Mouse (Mus musculus): Measurements from ENCODE around the gene Zfp97.
"Not testable (repeated sequence)": the region's sequence is repeated elsewhere in the genome, so short reads cannot be mapped to it uniquely, and the experiment has no call there.

Zfp97 gene

DNA sequence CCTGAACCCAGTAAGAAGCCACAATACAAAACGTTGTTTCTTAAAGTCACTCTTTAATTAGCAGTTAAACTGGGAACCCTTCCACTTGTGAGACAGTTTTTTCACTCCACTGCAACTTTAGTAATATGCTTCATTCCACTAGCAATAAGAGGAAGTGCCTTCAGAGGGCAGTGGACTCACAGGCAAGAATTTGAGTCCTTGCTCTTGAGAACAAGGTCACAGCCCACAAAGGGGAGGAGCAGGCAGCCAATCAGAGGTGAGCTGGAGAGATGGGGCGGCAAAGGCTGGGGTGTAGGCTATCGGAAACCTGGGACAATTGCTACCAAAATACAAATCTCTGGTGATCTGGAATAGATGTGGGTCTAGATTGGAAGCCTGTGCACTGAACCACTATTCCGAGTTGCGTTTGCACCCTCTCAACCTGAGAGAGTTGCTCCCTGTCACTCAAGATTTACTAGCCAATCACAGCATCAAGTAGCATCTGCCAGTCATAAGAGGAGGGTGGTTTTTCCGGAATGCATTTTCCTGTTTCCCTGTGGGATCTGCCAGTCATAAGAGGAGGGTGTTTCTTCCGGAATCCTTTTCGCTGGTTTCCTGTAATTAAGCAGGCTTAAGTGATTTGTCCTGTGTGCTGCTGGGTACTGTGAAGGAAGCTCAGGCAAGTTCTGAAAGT, at the start of gene Zfp97:
Gene Zfp97 (plus strand): TSS at position 586 of the 673 bp plus-strand sequence.
- DNase-seq, result not testable (repeated sequence)

DNA sequence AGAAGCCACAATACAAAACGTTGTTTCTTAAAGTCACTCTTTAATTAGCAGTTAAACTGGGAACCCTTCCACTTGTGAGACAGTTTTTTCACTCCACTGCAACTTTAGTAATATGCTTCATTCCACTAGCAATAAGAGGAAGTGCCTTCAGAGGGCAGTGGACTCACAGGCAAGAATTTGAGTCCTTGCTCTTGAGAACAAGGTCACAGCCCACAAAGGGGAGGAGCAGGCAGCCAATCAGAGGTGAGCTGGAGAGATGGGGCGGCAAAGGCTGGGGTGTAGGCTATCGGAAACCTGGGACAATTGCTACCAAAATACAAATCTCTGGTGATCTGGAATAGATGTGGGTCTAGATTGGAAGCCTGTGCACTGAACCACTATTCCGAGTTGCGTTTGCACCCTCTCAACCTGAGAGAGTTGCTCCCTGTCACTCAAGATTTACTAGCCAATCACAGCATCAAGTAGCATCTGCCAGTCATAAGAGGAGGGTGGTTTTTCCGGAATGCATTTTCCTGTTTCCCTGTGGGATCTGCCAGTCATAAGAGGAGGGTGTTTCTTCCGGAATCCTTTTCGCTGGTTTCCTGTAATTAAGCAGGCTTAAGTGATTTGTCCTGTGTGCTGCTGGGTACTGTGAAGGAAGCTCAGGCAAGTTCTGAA, 57.7 kb downstream of the Zfp97 start:
- not testable (repeated sequence) for DNase-seq

DNA sequence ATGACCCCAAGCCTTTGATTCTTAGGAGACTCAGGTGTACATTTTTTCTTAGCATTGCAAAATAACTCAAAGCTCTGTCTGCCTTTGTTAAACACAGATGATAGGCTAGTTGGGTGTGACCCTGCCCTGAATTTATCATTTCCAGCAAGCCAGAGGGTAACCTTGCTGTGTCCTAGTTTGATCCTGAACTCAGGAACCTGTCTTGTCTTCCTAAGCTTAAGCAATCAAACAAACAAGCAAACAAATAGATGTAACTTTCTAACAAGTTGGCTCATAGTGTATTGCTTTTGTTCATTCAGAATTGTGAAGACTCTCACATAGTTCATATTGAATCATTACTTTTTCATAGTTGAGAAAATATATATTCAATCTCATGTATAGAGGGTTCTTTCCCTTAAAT, 73.5 kb downstream of the Zfp97 start:
- not testable (repeated sequence) for DNase-seq

DNA sequence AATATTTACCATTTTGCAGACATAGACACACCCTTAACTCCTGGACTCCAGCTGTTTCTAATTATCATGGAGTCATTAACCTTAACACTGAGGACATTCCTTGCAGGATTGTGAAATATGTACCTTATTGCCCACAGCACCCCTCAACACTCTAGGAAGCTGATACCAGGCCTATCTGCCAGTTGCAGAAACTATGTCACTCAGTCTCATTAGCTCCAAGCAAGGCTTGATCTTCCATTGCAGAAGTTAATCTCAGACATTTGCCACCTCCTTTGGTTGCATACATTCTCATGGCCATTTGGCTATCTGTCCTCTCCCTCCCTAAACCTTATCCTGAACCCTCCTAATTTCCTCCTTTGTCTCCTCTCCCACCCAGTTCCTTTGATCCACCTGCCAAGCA, 74.0 kb downstream of the Zfp97 start:
- no peak for DNase-seq

DNA sequence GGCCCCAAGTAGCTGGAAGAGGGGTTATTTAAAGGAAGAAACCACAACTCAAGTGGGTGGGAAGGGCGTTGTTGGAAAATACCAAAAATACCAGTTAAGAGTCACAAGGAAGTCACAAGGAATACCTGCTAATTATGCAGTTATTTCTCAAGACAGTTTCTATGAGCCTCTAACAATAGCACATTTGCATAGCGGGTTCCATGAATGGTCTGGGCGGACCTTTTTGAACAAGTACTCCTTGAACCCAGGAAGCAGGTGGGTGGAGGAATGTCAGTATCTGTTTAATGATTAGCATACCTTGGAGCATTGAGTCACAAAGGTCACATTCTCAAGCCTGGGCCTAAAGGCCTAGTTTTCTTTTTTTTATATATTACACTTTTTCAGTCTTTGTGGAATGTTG, 74.9 kb downstream of the Zfp97 start:
- DNase-seq, result peak; percentile 7 to 12

All from kidney, adult 8-10 months (tissue).